Comparison of ENCODE assay signal across 12 mouse cellular contexts in genomic region chr10:95722203-95722611, GRCm38 (mm10). TPM values are rescaled to one million over a fixed set of nuclear protein-coding genes. Genes with fewer than 3 reads are reported as not detected.
DNase-seq lines count a peak whose midpoint lies in the region; ATAC-seq and TF ChIP-seq lines count a peak whose summit lies in the region.
"Had no signal": no experiment of that assay in that cellular context is flagged by ENCODE, and none has a peak within 500 bp of the region (broad histone marks: within the 10 kb centered on the region; RNA-seq: fewer than 3 reads in every experiment).

No protein-coding gene starts in this region.

- H3K27ac ChIP-seq in gastrocnemius, adult 2 months, result peak overlapping the region; percentile 16; the same call in 1 of the 2 replicates
- H3K27ac ChIP-seq in left cerebral cortex, adult 2 months, result no peak overlapping the region

- no peak overlapping the region for H3K4me3 ChIP-seq in gastrocnemius, adult 2 months
- no peak overlapping the region for H3K4me3 ChIP-seq in left cerebral cortex, adult 2 months

- peak; percentile 80 for ATAC-seq in common myeloid progenitor, adult 5-6 weeks (replicated peaks; ENCODE audit: low read depth, poor library complexity, severe bottlenecking)
- peak; percentile 86 for ATAC-seq in megakaryocyte progenitor cell, adult 5-6 weeks (replicated peaks; ENCODE audit: poor library complexity)
- ATAC-seq: midbrain, embryonic 16.5 days had no signal

- intact Hi-C loops in gastrocnemius, adult 2 months (cut with DNase I), result no loop called here
- intact Hi-C loops in left cerebral cortex, adult 2 months (cut with DNase I), result no loop called here
- intact Hi-C loops in heart, postnatal 14 days (cut with DNase I), result loop anchor here (5.0 kb wide), 1 partner anchor 50 kb away; no protein-coding TSS in a partner anchor

- no peak for DNase-seq in gastrocnemius, adult 2 months
- no peak for DNase-seq in gastrocnemius, adult 18-20 months (ENCODE audit: low spot score)
- DNase-seq in kidney, postnatal 14 days, result peak; percentile 79
- no peak for DNase-seq in left cerebral cortex, adult 2 months (ENCODE audit: extremely low spot score in 1 of 2, low spot score in 2 of 2)
- DNase-seq in urinary bladder, postnatal 14 days (ENCODE audit: low spot score), result no peak
- no peak for DNase-seq in heart, postnatal 14 days
- DNase-seq: cerebellum, adult 11-12 months; lung, embryonic 14.5 days had no signal

- TF ChIP-seq CTCF in gastrocnemius, adult 2 months (IDR thresholded peaks at IDR 0.05), result no peak
- no peak for TF ChIP-seq CTCF in left cerebral cortex, adult 2 months (IDR thresholded peaks at IDR 0.05)

RNA-seq across cellular contexts. Expression of gene Anapc15-ps, which starts 49.0 kb away (rescaled TPM):
- not detected for total RNA-seq in gastrocnemius, adult 2 months (2021)
- total RNA-seq in gastrocnemius, adult 18-20 months (2021), result not detected
- total RNA-seq in common myeloid progenitor, adult 5-6 weeks (2017), result 1.4 and 1.7 TPM in 2 replicates
- total RNA-seq in megakaryocyte progenitor cell, adult 5-6 weeks (2015), result 0.46 TPM in 1 of 2 replicates, not detected in the other
- total RNA-seq in megakaryocyte progenitor cell, adult 5-6 weeks (2017), result 0.75 and 1.7 TPM in 2 replicates
- total RNA-seq in left cerebral cortex, adult 2 months (2021), result not detected
- total RNA-seq in heart, postnatal 14 days (2021), result not detected
- total RNA-seq: layer of hippocampus, postnatal 10 days had no signal
